Mouse (Mus musculus) lung, postnatal 4 days (tissue): ENCODE results near the gene Col15a1.
A peak's percentile ranks its signal among the peaks of the same experiment; 100 is the strongest.

Source experiments
- DNase-seq, 2 experiments: peaks; one replicate each; pipeline ENCODE4 v3.0.0; 2021

The Col15a1 gene

DNA sequence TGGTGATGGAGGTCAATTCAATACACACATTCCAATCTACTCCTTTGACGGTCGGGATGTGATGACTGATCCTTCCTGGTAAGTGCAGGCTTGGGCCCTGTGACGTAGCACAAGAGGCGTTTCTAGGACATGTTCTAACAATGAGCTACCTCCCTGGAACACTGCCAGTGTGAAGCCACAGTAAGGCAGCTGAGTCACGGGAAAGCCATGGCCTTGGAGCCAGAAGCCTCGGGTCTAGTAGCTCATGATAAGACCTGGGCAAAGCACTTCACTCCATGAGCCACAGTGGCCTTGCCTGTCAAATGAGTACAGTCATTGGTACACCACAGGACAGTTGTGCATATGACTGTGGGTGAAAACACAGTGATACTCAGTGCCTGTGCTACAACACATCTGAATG lies 102.9 kb downstream of the Col15a1 start:
- no peak for DNase-seq

DNA sequence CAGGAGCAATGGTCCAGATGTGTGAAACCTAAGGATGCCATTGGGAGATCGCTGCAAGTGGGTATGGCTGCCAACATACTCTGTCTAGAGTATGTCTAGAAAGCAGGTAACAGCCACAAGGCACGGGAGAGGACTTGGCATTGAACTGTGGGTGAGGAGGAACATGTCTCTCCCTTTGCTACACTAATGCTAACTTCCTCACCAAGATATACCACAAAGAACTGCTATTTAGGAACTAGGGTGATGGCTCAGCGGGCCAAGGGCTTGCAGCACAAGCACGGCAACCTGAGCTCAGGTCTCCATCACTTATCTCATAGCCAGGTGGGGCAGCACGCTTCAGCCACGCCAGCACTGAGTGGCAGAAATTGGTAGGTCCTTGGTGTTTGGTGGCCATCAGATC lies 103.5 kb downstream of the Col15a1 start:
- no peak for DNase-seq

DNA sequence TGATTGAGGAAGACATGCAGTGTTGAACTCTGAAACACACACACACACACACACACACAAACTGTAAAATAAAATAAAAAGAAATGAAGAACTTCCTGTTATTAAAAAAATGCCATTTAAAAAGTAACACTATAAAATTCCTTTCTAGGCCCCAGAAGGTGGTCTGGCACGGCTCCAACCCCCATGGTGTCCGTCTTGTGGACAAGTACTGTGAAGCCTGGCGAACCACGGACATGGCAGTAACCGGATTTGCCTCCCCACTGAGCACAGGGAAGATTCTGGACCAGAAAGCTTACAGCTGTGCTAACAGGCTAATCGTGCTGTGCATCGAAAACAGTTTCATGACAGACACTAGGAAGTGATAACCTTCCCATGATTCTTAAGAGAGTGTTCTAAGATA lies 104.0 kb downstream of the Col15a1 start:
- DNase-seq, result no peak

DNA sequence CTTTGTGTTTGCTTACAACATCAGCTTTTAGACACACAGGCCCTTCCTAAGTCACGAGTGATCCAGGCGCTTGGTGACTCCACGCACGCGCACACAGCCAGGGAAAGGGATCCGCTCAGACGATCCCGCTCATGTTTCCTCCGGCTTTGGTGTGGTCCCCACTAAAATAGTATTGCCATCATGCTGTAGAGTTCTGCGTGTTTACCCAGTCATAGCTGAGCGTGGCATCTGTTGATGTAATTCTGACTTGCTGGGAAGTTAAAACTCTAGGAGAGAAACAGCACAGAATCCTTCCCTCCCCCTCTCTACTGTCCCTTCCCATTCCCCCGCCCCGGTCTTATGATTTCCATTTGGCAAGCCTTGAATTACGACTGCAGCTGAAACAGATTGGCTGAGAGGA lies 104.7 kb downstream of the Col15a1 start:
- peak in 1 of 2 experiments; percentile 43 for DNase-seq

DNA sequence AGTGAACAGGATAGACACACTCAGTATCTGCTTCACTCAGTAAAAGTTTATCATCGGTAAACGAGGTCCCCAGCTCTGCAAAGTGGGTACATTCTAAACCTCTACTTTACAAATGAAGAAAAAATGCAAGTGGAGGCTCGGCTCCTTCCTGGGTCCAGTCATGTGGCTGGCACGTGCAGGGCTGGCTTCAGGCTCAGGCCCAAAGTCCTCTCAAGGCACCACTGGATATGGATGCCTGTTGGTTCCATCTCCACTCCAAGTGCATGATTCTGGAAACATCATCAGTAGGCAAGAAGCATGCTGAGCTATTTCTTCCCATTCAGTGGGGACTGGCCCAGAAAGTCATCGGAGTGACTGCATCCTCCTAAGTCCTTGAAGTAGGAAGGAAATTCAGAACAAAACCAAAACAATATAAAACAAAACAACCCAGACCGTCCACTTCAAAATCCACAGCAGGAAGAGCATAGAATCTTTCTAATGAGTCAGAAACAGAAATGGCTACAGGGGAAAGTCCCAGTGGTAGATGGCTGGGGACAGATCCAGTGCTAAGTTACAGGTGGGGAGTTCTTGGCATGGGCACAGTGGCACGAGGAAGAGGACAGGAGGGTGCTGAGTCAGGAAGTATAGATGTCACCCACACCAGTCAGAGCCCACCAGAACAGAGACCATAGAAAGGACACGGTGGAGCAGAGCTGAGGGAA lies 105.9 kb downstream of the Col15a1 start:
- DNase-seq, result no peak

DNA sequence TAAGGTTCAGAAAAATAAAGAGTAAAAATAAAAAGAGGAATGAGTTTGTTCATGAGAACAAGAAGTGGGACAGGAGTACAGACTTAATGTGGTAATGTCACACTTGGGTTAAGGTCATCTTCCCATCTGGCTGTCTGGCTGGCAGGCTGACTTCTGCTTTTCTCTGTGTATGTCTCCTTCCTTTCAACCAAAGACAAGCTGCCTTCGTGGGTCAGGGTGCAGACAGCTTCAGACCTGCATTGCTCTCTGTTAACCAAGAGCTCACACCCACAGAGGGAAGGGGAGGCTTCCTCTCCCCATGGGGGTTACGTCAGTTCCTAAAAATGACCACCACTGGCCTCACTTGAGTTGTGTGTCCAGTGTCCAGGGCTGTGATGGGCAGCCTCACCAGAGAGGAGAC lies 107.5 kb downstream of the Col15a1 start:
- peak; percentile 50 to 53 for DNase-seq

DNA sequence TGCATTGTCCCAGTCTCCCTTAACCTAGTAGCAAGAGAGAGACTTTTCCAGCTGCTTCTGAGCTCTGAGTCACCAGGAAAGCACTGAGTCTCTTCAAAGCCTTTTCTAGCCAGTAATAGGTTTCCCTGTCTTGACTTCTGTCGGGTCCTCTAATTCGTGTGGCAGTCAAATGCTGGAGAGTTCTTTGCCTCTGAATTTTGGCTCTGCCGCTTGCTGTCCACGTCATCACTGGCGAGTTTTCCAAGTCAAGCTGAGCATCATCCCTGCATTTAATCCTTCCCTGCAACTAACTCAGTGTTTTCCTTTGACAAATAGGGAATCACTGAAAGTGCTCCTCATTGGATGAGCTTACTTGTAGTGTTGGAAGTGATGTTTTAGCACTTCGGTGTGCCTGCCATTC lies 108.5 kb downstream of the Col15a1 start:
- no peak for DNase-seq

DNA sequence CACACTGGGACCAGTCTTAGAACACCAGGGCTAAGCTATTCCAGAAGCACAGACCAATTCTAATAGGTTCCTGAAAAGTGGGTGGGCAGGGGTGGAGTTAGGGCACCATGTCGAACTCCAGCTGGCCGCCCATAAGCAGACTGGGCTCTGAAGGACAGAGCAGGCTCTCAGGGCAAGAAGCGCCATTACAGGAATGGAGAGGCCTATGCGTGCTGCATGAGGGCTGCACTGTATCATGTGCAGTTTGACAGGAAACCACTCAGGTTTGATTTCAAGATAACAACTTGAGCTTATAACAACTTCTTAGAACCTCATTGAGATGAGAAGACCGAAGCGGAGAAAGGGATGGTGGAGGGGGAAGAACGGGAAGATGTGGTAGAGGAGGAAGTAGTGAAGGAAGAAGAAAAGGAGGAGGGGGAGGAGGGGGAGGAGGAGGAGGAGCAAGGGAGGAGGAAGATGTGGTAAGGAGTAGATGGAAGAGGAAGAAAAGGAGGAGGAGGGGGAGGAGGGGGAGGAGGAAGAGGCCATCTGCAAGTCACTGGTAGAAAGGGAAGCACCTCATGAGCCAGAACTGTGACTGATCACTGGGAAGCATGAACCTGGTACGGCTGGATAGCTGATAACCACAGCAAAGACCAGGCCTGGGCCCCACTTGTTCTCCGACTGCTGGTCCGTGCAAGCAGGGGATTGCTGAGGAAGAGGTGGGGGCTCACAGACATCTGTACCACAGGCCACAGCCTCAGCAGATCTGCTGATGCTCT lies 111.8 kb downstream of the Col15a1 start:
- peak in 1 of 2 experiments; percentile 41 for DNase-seq

DNA sequence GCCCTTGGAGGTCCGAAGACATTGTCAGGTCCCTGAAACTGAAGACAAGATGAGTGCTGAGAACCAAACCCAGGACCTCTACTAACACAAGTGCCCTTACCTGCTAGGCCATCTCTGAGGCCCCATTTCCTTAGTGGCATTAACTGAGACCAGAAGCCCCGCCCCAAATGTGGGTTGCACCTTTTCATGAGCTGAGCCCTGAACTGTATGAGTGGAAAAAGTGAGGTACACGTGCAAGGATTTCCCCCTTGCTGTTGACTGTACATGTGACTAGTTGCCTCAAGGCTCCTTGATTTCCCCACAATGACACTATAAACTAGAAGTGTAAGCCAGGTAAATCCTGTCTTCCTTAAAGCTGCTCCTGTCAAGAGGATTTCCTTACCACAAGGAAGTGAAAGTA lies 114.4 kb downstream of the Col15a1 start:
- no peak for DNase-seq

DNA sequence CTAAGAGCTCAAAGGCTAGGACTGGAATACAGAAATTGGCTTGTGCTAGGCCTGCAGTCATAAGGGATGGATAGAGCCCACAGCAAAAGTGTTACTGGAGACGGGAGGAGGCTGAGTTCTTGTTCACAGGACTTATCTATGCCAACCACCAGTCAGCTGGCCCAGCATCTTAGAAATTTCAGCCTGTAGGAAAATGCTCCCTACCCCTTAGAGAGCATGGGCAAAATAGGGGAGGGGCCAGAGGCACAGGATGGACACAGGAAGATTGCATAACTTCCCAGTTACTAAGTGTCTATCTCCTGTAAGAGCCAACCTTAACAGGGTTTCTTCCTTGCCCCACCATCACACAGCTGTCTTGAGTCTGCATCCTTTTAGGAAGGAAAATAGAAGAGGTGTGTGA lies 116.2 kb downstream of the Col15a1 start:
- DNase-seq, result no peak

DNA sequence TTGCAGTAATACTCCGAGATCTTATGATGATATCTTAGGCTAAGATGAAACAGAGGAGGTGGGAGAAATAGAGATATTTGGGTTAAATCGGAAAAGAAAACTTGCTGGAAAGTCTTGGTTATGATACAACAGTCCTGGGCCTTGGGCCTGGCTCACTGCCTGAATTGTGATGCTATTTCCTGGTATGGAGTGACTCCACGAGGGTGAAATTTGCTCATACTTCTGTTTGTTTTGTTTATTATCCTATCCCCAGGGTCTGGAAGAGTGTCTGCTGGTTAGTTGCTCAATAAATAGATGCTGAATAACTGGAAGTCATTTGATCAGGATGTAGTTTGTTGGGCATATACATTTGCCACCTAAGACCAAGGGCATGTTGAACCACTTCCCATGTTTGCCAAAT lies 119.8 kb downstream of the Col15a1 start:
- no peak for DNase-seq

DNA sequence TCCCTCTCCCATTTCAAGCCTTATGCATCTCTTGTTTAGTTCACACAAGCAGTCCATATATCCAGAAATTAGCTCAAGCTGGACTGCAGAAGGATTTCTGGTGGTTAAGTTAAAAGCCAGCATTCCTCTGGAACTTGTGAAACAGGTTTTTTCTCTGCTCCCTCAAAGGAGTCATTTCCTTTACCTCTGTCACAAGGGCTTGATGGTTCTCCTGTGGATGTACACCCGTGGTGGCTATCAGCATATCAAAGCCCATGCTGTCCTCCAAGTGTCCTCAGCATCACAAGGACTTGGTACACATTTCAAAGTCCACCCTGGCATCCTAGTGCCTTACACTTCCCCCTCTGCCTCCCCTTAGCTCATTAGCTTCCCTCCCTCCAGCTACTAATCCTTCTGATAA lies 121.3 kb downstream of the Col15a1 start:
- DNase-seq, result no peak

DNA sequence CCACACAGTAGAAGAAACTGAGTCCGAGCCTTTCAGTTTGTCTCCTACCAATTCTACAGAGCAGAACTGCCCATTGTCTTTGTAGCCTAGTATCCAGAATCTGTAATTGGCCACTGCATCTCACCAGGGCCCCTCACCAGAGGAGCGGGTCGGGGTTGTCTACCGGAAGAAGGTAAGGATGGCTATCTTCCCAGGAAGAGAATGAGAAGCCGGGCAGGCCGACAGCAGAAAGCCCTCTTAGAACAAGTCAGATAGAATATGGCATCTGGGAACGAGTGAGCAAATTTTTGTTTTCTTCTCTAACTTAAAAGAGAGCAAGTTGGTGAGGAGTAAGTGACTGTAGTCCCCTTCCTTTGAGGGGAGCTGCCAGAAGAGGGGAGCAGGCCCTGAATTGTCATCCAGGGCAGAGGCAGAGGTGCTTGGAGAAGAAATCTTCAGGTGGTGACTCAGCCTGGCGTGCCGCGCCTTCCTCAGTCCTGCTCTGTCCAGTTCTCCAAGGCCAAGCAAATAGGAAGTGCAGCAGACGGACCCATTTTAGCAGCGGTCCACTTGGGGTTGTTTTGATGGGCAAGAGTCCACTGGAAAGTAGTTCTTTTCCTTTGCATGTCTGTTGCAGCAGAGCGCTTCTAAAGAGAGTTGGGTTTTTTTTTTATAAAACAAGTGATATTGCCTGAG lies 122.6 kb downstream of the Col15a1 start:
- no peak for DNase-seq

DNA sequence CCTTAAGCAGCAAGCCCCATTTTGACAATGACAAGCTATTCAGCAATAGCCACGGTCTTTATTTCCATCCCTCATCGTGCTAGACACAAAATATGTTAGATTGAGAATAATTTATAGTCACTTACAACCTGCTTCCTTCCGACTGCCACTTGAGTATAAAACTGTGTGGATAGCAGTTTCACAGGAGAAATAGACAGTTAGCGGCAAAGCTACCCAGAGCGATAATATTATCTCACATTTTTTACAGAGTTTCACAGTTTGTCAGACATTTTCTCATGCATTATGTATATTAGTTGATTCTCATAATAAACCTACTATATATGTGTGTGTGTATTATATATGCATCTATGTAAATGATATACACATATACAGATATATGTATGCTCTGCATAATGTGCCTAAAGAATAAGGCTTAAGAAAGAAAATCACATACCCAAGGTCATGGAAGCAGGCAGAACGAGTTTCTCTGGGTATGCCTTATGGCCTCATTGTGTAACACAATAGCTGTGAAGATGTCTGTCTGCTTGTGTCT lies 124.9 kb downstream of the Col15a1 start:
- no peak for DNase-seq

DNA sequence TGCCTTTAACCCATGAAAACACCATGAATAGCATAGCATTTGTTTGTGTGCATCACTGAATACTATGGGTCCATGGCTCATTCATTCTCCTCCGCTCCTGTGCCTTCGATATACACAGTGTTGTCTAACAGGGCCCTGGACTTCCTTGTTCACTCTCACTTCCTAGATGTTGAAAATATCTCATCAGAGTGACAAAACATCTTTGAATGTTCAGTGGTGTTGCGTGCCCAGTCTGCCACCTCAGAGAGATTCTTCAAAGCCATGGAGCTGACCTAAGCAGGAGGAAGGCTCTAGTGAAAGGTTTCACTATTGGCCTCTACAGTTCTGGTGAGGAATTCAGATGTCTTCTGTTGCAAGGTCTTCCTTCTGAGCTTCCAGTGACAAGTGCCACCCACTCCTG lies 125.6 kb downstream of the Col15a1 start:
- DNase-seq, result no peak

DNA sequence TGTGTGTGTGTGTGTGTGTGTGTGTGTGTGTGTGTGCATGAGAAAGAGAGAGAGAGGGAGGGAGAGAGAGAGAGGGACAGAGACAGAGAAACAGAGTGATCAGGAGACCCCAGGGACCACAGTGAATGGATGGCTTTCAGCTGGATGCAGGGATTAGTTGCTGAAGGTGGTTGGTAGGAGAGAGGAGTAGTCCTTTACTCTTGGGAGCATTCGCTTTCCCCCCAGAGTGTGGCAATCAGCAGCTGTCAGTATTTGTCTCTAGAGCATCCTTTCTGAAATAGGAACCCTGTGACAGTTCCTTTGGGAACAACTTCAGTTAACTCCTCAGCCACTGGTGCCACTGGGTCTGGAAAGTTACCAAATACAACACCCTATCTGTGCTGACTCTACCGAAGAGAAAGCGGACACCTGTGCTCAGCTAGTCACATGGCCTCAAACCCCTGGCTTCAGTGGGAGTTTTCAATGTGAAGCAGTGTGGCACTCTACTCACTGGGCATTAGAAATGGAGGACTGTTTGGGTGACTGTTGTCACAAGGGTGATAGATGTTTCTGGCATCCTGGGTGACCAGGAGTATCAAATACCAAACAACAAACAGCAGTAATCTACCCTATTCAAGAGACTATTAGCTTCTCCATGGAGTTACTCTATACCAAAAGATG lies 129.1 kb downstream of the Col15a1 start:
- DNase-seq, result no peak

DNA sequence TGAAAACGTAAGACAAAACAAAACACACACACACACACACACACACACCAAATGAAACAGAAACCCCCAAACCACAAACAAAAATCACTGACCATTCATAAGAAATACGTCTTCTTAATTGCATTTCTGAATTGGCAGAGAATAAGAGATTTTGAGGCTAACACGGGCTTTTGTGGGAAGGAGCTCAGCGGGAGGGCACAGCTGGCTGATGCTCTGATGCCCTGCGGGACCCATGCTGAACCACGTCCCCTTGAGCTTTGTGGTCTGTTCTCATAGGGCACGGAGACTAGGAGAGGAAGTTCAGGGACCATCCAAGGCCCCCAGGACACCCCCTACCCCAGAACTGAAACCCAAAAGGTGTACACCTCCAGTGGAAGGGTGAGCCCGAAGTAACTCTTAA lies 134.7 kb downstream of the Col15a1 start:
- DNase-seq, result no peak

DNA sequence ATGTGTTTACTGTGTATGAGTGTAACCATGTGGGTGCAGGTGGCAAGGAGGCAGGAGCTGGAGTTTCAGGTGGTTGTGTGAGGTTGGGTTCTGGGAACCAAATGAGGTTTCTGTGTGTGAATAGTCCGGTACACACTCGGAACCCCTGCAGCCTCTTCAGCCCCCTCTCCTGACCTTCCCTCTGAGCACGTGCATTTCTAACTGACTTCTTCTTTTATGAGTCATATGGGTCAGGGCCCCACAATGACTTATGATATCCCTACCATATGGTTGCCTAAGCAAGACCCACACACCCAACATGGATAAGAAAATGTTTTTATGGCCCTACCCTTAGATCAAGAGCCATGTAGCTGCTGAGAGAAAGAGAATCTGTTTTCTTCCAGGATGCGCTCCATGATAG lies 139.1 kb downstream of the Col15a1 start:
- no peak for DNase-seq

DNA sequence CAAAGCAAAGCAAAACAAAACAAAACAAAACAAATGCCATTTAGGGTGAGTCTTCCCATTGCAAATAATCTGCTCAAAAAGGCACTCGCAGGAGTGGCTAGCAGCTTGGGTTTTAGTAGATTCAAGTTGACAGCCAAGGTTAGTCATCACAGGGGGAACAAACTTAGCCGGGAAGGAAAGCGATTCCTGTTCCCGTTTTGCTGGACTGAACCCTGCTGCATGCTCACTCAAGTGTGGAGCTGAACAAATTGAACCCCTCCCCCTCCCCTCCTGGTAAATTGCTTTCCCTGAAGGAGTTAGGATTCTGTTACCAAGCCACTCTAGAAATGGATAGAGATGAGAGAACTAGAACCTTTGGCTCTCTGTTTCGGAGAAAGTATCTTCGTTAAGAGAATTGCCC lies 141.8 kb downstream of the Col15a1 start:
- no peak for DNase-seq

DNA sequence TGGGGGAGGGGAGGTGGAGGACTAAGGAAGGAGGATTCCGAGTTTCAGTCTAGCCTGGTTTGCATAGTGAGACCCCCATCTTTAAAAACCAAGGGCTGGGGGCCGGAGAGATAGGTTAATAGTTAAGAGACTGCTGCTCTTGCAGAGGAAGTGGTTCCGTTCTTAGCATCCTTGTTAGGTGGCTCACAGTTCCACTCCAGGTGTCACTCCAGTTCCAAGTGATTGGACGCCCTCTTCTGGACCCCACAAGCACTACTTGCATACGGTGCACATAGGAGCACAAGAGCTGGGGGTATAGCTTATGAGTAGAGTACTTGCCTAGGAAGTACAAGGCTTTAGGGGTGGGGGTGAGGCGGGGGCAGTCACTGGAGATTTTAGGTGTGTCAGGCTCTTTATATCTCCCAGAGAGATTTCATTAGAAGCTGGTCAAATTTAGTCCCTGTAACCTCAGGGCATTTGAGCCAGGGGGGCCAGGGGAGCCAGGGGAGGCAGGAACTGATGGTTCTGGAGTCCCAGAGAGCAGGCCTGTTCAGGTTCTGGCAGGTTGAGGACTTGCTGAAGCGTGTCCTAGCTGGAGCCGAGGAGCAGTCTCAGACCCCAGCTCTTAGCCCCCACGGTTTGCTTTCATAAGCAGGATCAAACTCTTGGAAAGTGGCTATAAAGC lies 143.6 kb downstream of the Col15a1 start:
- peak; percentile 53 to 66 for DNase-seq

DNA sequence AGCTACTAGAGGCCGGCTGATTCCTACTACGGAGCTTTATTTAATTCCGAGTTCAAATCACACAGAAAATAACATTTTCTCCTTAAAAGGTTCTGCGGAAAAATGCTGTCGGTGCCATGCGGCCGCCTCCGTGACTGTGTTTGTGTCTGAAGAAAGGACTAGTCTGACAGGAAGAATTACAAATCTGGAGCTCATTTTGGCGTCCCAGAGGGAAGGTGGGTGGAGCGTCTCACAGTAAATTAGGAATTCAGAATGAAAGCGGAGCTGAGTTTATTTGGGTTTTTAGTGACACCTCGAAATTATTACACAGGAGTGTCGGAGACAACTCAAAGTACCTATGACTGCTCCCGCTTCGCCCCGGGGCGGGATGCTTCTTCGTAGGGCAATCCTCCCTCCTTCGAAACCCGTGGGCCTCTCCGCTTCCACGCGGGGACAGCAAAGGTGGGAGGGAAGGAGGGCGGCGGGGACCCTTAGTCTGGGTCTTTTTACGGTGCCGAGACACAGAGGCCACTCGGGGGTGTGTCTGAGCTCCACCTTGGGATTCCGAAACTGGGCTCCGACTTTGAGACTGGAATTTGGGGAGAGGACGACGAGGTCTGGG lies 144.2 kb downstream of the Col15a1 start:
- DNase-seq, result peak; percentile 58

DNA sequence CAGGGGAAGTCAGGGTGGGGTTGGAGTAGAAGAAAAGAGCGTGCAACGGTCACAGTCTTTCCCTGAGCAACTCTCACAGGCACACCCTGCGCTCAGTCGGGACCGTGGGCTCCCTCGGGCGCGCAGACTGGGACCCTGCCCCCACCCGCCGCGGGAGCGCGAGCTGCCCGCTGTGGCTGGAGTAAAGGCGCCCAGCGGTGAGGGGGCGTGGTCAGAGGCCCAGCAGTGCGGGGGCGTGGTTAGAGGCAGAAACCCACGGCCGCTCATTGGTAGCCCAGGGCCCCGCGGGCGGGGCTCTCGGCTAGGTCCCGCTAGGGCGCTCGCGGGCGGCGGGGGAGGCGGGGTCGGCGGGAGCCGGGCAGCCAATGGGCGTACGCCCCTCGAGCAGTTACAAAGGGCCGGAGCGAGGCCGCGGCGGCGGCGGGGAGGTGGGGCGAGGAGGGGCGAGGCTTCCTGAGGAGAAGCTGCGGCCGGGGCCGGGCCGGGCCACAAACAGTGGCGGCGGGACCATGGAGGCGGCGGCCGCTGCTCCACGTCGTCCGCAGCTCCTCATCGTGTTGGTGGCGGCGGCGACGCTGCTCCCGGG lies 144.9 kb downstream of the Col15a1 start, which contains the start of gene Tgfbr1:
Tgfbr1 (plus strand) TSS at position 420 of the 586 bp plus-strand sequence.
- DNase-seq, result peak; percentile 100
